Mouse (Mus musculus) liver (tissue): ENCODE measurements at regions not wholly inside any gene's neighbourhood (a gene's known extent, or its start where the extent isn't known, plus 50 kb on each side); places are given as distances from the start of the nearest gene placed in this dataset.

Experiments
- DNase-seq: peaks from one replicate; pipeline ENCODE4 v3.0.0-alpha.2; 2020; ENCODE audit warnings: mixed read lengths

DNA sequence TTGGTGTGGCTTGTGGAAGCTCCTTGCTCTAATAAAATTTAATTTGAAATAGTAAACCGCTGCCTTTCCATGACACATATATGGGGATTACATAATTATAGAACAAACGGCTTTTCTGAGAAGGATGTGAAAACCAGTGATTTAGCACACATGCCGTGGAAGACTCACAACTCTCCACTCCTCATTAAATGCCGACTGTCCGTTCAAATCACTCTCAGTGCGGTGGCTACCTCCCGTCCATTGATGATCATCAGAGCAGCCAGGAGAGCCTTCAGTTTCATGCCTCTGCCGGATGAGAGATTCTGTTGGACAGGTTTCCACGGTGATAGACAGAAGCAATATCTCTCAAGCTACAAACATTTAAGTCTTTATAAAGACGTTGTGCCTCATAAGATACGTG is 451.3 kb downstream of the Glrx3 start:
- DNase-seq: no peak

DNA sequence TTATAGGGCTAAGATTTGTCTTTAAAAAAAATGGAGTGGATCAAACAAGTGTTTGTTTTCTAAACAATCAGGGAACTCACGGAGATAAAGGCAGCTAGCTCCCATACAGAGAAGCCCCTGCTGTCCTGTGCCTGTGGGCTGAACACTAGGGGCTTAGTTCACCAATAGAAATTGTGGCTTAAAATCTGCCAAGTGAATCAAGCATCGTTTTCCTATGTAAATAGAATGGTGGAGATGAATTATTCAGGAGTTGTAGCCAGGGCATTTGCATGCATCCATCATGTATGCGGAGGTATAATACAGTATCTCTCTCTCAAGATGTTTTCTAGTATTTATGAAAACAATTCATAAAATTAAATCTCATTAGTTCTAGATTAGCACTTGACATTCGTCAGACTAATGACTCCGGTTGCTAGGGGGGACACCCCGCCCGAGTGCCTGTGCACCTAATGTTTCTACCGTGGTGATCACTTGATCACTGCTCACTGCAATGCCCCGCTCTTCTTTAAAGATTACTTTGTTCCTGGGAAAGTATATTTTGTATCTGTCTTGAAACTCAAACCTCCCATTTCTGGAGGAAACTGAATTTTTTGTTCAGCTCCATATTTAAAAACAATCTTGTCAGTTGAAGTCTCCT is 469.1 kb downstream of the Glrx3 start:
- no peak for DNase-seq

DNA sequence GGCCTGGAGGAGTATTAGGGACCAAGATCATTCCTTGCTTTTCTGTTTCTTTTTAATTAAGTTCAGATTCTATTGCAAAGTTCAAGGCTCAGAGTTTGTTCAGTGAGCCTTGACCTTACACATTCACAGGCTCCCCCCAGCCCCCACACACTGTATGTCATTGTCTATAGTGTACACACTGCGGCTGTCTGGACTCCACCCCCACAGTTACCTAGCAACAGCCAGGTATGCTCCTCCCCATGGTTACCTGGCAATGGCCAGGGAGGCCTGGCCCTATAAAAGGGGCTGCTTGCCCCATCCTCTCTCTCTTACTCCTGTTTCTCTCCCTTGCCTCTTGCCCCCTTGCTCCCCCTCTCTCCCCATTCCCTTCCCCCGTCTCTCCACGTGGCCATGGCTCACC is 472.0 kb downstream of the Glrx3 start:
- DNase-seq: no peak

DNA sequence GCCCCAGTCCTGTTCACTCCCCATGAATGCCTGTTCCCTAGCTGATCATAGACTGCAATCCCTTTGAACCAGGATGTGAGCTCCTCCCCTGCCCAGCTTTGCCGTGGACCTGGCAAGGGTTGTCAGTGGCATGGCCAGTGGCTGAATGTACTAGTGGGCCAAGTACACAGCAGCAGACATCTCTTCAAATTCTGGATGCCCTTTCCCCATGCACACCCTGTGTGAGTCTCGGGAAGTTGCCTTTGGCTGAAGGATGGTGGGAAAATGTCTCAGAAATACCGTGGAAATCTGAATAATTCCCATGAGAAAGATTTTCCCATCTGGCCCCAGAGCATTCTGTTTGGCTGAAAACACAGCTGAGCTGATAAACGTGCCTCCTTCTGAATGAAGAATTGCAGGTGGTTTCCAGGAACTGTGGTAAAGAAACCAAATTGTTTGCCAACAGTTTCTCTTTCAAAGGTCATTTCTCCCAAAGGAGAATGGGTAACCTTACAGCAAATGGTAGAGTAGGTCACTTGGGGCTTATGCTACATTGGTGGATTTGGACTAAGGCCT is 476.2 kb downstream of the Glrx3 start:
- DNase-seq: no peak

DNA sequence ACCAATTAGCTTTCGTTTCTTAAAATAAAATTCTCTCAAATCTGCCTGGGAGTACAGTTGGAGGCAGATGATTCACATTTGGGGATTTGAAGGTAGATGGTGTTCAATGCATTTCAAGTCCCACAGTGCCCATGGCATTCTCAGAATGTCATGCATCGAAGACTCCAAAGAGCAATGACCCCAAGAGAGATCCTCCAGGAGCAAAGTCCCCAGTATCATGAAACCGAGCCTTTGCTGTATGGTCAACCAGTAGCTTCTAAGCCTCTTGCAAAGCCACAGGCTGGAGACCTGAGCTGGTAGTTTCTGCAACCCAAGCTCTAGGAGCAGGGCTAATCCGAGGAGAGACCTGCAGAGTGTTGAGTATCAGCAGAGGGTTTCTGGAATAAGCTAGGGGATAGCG is 477.1 kb downstream of the Glrx3 start:
- DNase-seq: no peak

DNA sequence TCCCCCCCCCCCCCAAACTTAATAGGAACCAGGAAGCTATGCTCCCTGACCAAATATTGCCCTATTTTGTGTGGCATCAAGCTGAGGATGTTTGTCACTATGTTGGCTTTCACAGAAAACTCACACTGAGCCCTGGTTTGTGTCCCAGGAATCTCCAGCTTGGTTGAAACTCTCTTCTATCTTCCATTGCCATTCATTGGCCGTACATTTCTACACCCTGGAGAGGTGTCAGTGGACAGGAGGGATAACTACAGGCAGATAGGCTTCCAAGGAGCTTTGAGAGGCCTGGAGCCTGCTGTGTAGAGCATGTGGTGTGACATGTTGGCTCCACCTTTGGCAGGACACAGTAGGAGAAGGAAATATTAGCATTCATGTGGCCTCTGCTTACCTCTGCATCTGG is 478.9 kb downstream of the Glrx3 start:
- DNase-seq: no peak

DNA sequence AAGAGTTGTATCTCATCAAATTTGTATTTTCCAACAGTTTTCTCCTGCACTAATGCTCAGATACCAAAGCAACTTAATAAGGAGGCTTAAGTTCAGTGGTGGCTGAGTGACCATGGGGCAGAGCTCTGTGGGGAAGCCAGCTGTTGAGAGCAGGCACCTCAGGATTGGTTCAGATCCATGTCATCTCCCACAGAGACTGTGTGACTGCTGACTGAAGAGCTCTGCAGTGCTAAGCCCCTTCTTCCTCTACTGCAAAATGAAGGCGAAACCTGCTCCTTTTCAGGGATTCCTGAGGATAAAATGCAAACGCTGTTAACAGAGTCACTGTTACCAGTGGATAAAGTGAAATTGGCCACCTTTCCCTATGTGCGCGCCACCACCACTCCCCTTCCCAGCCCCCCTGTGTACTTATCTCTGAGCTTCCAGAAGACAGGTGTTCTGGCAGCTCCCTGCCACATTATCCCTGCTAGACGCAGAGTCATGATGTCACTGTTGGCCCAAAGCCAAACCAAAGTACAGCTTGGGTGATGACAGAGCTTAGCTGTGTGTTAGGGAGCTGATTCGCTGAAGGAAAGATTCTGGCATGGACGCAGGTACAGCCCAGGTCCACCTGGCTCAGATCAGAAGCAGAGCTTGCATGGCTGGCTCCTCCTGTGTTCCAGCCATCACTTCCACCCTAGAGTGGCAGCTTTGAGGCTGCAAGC is 472.9 kb downstream of the Tcerg1l start:
- peak; percentile 21 for DNase-seq

DNA sequence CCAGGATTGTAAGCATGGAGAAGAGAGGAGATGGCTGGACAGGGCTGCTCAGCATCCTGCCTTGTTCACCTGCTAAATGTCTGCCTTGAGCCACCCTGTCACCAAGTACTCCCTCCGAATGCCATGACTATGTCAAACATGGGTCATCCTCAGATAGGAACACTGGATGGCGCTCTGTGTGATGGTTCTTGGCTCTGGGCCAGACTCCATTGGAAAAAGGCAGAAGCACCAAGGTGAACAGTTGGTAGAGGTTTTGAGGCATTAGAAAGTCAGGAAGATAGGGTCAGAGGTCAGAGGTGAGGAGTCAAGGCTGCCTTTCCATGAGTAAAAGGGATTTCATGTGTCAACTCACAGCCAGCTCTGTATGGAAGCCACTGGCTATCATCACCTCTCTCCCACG is 471.9 kb downstream of the Tcerg1l start:
- no peak for DNase-seq

DNA sequence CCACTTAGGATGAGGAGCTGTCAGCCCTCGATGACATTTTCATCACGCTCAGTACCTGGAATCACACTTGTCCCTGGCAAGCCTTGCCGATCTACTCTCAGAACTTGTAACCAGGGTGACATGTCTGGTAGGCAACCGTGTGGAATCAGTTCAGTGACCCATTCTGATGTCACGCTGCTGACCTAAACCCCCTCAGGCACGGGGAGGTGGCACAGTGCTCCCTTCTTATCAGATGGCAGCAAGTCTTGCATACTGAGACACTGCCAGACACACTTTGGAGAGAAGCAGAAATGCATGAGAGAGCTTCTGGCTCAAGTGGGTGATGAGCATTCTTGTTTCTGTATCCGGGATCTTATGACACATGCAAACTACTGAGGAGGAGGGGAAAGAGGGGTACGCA is 470.2 kb downstream of the Tcerg1l start:
- DNase-seq: no peak

DNA sequence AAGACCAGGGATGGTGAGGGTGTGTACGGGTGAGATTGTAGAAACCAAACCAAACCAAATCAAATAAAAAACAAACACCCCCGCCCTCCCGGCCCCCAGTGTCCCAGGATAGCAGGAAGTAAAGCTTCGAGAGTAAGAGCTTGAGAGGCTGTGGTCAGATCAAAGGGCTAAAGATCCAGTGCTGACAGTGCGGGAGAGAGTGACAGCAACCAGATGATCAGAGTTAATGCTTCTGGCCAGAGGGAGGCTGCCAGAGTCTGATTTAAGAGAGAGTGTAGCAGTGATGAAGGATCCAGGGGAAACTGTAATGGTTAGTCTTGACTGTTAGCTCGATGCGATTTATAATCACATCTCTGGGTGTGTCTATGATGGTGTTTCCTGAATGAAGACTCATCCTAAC is 467.3 kb downstream of the Tcerg1l start:
- no peak for DNase-seq

DNA sequence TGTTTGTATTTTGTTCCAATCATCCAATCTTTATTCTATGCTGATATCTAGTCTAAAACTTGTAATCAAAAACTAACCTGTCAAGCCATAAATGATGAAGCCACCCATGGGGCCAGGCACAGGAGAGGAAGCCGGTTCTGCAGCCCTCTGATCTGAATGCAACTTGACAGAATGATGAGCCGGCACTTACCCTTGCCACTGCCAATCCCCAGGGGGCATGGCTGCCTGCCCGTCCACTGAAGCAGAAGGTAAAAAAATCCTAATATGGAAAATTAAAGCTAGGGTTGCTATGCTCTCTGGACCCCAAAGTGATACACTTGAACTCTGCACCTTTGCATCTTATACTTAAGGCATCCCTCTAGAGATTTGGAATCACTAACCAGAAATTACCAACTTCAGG is 461.6 kb downstream of the Tcerg1l start:
- DNase-seq: no peak

DNA sequence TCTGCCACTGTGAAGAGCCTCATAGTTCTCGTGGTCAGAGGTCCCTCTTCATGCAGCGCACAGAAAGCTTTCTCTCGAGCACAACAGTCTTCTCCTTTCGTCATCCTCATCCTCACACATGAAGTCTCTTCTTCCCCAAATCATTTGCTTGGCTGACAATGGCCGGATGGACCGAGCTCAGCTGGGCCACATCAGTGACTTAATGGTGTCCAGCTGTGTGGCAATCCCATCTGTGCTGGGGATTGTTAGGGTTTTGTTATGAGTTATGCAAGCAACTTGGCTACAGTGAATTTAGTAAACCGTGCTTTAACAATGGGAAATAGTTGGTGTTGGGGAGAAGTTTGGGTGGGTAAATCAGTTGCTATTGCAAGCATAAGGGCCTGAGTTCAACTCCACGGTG is 458.4 kb downstream of the Tcerg1l start:
- no peak for DNase-seq

DNA sequence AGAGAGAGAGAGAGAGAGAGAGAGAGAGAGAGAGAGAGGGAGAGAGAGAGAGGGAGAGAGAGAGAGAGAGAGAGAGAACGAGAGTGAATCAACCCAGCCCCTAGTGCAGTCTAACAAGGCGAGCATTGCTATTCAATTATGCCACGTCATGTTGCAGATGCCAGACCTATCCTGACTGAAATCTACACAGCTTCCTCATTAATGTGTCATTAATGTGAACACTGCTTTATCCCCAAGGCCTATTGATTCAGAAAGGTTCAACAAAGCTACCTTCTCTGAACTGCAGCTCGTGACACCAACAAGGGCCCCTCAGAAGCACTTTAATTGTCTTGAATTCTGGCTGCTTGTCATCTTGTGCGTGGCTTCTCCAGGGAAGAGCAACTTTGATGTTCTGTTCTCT is 457.4 kb downstream of the Tcerg1l start:
- DNase-seq: no peak

DNA sequence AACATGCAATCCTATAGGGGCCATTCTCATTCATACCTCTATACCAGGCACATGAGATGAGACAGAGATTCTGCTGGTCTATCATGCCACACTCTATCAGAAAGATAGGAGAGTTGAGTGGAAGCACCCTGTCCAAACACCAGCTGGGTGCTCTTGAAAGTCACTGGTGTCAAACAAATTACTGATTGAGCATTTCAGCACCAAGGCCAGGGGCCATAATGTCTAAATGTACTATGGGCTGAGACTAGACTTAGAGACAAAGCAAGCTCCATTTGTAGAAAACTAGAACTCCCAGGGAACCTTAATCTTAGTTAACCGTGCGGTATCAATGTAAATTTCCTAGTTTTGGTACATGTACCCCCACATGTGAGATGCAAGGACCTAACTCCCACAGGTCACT is 452.5 kb downstream of the Tcerg1l start:
- no peak for DNase-seq

DNA sequence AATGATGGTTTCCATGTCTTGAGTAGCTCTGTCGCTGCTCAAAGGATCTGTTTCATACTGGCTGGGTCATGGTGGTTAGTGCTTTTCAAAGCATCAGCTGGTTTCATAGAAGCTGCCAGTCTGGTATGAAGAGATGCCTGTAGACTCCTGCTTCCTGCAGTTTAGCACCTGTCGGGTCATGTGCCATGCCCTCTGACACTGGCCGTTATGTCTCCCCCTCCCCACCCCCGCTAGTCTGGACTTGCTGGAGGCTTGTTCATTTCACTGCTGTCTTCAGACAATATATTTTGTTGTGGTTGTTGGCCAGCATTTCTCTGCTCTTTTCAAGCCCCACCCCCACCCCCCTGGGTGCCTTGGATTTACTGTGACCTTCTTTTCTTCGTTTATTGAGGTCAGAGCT is 450.1 kb downstream of the Tcerg1l start:
- DNase-seq: no peak

DNA sequence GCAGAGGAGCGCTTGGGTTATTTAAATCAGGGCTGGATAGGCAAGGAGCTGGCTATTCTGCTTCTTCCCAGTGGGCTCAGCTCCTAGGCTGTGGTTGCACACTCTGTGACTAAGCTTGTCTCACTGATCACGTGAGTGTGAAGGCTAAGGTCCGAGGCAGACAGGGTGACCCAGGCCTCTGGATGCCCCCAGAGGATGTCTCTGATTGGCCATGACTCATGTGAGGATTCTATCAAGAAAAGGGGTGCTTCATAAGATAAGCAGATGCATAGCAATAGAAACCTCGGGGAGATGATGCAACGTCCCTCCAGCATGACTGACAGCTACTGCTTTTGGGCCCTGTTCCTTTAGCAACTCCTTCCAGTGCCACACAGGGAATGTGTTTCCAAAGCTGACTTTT is 440.2 kb downstream of the Tcerg1l start:
- DNase-seq: no peak

DNA sequence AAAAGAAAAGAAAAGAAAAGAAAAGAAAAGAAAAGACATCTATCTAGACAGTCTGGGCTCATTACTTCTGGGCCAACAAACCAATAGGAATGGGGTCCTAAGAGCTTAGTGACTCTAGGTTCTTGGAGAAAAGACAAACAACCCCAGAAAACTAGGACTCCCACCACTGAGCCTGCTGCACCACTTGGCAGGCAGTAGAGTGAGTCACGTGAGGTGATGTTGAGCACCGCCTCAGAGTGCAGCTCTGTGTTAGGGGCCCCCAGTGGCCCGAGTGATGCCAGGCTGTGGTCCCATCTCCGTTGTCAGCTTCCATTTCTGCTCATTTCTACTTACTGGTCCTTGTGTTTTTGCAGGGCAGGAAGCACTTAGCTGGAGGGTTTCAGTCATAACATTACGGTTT is 439.7 kb downstream of the Tcerg1l start:
- no peak for DNase-seq

DNA sequence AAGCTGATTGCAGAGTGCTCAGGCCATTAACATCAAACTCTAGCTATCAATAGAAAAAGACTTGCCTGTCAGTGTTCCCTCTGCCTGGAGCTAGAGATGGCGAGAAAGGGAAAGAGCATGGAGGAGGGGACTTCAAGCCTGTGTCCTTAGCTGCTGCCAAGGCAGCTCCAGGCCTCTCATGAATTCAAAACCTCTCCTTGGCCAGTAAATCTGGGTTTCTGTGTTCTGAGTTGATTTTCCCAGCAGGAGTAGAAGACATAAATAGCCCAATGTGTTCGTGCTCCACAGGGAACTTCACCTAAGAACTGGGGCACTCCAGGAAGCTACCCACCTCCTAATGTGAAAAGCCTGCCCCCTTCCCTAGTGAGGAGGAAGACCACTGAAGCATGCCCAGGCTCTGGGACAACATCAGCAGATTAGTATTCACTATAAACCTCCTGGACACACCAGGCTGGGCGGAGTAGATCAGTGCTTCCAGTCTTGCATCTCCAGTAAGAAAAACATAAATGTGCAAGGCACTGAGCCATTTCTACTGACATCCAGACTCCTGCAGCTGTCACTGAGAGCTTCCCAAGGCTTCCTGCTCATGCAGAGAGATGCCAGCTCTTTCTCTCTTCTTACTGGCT is 433.9 kb downstream of the Tcerg1l start:
- no peak for DNase-seq

DNA sequence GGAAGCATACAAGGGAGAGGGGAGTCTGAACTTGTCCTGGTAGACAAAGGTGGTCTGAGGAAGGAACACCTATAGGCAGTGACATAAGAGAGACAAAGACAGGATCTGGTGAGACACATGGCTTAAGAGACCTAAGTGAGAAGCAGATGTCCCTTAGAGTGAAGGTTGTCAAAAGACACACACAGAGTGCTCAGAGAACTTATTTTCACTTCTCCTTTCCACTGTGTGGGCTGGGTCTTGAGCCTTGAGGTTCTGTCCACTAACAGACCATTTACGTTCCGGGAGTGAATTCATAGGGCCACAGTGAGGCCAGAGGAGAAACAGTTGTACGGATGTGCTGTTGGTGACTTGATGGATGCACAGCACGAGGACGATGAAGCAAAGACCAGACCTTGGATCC is 422.8 kb downstream of the Tcerg1l start:
- DNase-seq: no peak

DNA sequence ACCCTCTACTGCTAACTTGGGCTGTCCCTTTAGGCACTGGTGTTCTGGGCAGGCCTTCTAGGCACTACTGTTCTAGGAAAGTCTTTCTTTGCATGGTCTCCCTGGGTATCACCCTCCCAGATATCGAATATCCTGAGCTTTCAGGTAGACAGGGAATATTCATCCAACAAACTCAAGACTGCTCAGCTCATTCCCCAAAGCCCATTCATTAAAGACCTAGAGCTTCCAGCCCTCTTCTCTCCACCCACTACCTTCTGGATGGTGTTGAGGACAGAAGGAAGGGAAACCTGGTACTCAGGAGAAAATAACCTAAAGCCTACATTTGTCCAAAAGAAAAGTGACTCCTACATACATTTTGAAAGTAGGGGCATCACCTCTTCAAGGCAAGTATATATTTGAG is 420.0 kb downstream of the Tcerg1l start:
- DNase-seq: no peak

DNA sequence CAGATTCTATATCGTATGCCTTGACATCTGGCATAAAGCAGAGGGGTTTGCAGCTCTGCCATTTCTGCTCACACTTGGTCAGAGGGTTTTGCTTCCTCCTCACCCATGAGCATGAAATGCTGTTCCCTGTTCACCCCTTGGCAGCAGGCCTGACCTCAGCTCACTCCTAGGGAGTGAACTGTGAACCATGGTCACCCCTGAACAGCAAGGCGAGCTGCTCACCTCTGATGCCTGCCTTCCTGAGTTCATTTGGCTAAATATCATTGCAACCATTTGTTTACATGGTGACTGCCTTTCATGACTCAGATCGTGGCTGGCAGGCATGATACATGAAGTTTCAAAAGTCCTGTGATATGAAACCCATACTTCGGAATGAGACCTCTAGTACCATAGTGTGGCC is 418.2 kb downstream of the Tcerg1l start:
- DNase-seq: no peak

DNA sequence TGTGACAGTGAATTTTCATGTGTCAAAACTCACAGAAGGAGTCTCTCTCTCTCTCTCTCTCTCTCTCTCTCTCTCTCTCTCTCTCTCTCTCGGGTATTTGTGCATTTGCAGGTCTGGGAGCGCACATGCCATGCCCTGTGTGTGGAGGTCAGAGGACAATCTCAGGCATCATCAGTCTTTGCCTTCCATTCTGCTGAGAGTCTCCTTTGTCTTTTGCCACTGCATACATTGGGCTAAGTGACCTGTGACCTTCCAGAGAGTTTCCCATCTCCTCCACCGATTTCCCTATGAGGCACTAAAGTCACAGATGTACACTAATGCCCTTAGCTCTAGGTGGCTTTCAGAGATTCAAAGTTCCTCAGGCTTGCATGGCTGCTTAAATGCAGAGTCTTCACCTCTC is 391.7 kb downstream of the Tcerg1l start:
- no peak for DNase-seq

DNA sequence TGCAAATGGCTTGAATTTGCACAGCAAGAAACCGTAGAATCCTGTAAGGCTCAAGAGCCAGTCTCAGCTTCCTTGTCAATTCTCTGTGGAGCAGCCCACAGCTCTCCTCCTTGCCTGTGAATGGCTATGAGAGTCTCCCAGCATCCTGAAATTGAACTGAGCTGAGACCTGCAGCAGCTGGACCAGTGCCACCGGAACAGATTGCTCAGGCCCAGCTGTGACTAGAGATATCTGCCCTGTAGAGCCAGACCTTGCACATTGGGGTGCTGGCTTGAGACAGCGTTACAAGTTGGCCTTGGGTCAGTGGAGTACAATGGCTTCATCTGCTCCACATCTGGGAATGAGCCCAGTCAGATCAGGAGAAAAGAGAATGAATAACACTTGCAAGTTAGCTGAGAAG is 390.6 kb downstream of the Tcerg1l start:
- DNase-seq: no peak

DNA sequence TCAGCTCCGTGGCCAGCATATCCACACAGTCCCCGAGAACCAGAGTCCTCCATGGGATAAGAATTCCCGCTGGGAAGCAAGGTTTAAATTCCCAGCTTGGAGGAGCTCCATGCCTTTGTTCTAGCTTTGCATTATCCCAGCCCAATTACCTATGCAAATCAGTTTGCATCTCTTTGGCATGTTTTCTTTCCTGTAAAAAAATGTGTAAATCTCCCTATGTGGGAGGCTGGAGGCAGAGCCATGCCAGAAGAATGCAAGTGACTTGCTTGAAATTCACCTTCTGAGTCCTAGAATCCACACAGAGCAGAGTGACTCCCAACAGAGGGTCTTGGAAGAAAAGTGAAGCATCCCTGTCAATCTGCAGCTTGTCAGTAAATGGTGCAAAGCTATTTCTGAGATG is 388.9 kb downstream of the Tcerg1l start:
- DNase-seq: no peak
